Mouse (Mus musculus) gastrocnemius, postnatal 10 days (tissue): ENCODE results near the gene Zfp735. TPM values are rescaled to one million over a fixed set of nuclear protein-coding genes. Genes with fewer than 3 reads are reported as not detected.

ENCODE experiments used
- DNase-seq: peaks from one replicate; pipeline ENCODE4 v3.0.0; 2021; ENCODE audit warnings: mixed read lengths
- long read RNA-seq, 2 experiments: library from polyadenylated mRNA; stranded (forward); transcript quantifications; one replicate each; pipeline ENCODE4 v2.0.0; 2021
- total RNA-seq, 2 experiments: library from RNA; stranded (reverse); gene quantifications; 2 replicates each; pipeline ENCODE4 v1.2.3; 2021

Zfp735 gene
- total RNA-seq = not detected
- long read RNA-seq, experiment 1 = 0 reads
- long read RNA-seq, experiment 2 = 0 reads

- DNase-seq = no peak
Measured at GRCm38 (mm10) chr11:73688478-73688877, at the start of gene Zfp735. TSS of gene Zfp735 (plus strand) at chr11:73688778.

DNA sequence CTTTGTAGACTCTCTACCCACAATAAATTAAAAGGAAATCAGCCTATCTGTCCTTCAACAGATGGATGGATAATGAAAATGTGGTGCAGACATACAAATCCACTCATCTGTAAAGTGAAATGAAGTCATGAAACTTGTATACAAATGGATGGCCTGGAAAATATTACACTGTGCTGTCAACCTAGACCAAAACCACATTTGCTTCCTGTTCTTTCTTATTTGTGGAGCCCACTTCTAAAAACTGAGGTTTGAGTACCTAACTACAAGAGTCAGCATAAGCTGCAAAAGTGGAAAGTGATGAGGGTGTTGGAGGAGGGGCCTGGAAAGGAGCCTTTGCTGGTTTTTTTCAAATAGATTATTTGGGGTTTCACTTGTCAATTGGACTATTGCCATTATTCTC lies 70.5 kb downstream of the Zfp735 start:
- DNase-seq = no peak

Other genes with a start within 250 kb of the Zfp735 start
- gene Olfr380, start 231.3 kb upstream of the Zfp735 start, total RNA-seq = not detected
- not detected for gene Olfr381, start 197.2 kb upstream of the Zfp735 start, total RNA-seq
- not detected for gene Olfr382, start 171.6 kb upstream of the Zfp735 start, total RNA-seq
- gene Olfr385, start 95.8 kb upstream of the Zfp735 start, total RNA-seq = not detected
- not detected for gene Olfr384, start 90.2 kb upstream of the Zfp735 start, total RNA-seq
- not detected for gene Olfr389, start 91.9 kb downstream of the Zfp735 start, total RNA-seq
- not detected for gene Olfr390, start 94.2 kb downstream of the Zfp735 start, total RNA-seq
- gene Olfr391-ps, start 114.3 kb downstream of the Zfp735 start, total RNA-seq = not detected
- not detected for gene Olfr392, start 128.3 kb downstream of the Zfp735 start, total RNA-seq
- gene Olfr393, start 162.7 kb downstream of the Zfp735 start, total RNA-seq = not detected
- not detected for gene Olfr394, start 202.0 kb downstream of the Zfp735 start, total RNA-seq
- not detected for gene Olfr395, start 220.5 kb downstream of the Zfp735 start, total RNA-seq
- gene Olfr23, start 247.9 kb downstream of the Zfp735 start, total RNA-seq = not detected